Comparison of ENCODE assay signal across 37 mouse cellular contexts in the genomic region with DNA sequence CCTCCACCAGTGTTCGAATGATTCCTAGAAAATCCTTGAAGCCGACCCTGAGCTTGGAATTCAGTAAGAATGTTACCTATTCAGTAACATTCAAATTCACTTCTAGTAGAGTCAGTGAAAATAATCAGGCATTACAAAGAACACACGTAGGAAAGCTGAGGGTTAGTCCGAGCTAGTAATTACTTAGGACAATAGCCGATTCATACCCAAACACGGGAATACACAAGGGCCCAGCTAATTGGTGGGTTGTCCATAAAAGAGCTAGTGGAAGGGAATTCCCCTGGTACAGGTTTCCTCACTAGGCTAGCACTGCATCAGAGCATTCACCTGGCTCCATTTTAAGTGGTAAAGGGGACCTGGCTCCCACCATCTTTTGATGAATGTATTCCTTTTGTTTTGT. TPM values are rescaled to one million over a fixed set of nuclear protein-coding genes. Genes with fewer than 3 reads are reported as not detected.
"Had no signal": no experiment of that assay in that cellular context is flagged by ENCODE, and none has a peak within 500 bp of the region (broad histone marks: within the 10 kb centered on the region; RNA-seq: fewer than 3 reads in every experiment).

No protein-coding gene starts in this region.

- DNase-seq: cerebellum, adult 9-11 months; cerebellum, postnatal 10 days; cerebellum, postnatal 14 days; cerebellum, postnatal 25 days; cerebellum, postnatal 36 days; embryo, embryonic 11 days; forebrain, postnatal 0 days; gastrocnemius, adult 2 months; gastrocnemius, postnatal 10 days; gastrocnemius, postnatal 14 days; gastrocnemius, postnatal 25 days; gastrocnemius, postnatal 36 days; heart, adult 11 months; heart, adult 18-20 months; heart, adult 2 months had no signal

- ATAC-seq: forebrain, embryonic 13.5 days; forebrain, embryonic 14.5 days; forebrain, embryonic 15.5 days; forebrain, embryonic 16.5 days; forebrain, postnatal 0 days had no signal

- H3K27me3 ChIP-seq: embryonic facial prominence, embryonic 12.5 days; embryonic facial prominence, embryonic 13.5 days; embryonic facial prominence, embryonic 15.5 days; forebrain, embryonic 12.5 days; forebrain, embryonic 13.5 days; forebrain, embryonic 15.5 days had no signal

- H3K4me3 ChIP-seq: embryonic facial prominence, embryonic 10.5 days; embryonic facial prominence, embryonic 12.5 days; embryonic facial prominence, embryonic 13.5 days; embryonic facial prominence, embryonic 15.5 days; erythroblast, embryonic 14.5 days; forebrain, embryonic 10.5 days; forebrain, embryonic 12.5 days; forebrain, embryonic 13.5 days; forebrain, embryonic 15.5 days; gastrocnemius, adult 2 months; heart, adult 2 months had no signal

- H3K9me3 ChIP-seq: embryonic facial prominence, embryonic 10.5 days; embryonic facial prominence, embryonic 12.5 days; embryonic facial prominence, embryonic 13.5 days; embryonic facial prominence, embryonic 15.5 days; forebrain, embryonic 12.5 days; forebrain, embryonic 13.5 days; forebrain, embryonic 15.5 days had no signal

- H3K27ac ChIP-seq: embryonic facial prominence, embryonic 10.5 days; embryonic facial prominence, embryonic 12.5 days; embryonic facial prominence, embryonic 13.5 days; embryonic facial prominence, embryonic 15.5 days; forebrain, embryonic 10.5 days; forebrain, embryonic 12.5 days; forebrain, embryonic 13.5 days; forebrain, embryonic 15.5 days; gastrocnemius, adult 2 months; heart, adult 2 months had no signal

- H3K4me1 ChIP-seq: embryonic facial prominence, embryonic 10.5 days; embryonic facial prominence, embryonic 12.5 days; forebrain, embryonic 10.5 days; forebrain, embryonic 13.5 days had no signal

- H3K9ac ChIP-seq: embryonic facial prominence, embryonic 12.5 days; embryonic facial prominence, embryonic 13.5 days; embryonic facial prominence, embryonic 15.5 days; forebrain, embryonic 12.5 days; forebrain, embryonic 13.5 days; forebrain, embryonic 15.5 days; forebrain, postnatal 0 days had no signal

- H3K4me2 ChIP-seq: embryonic facial prominence, embryonic 12.5 days; embryonic facial prominence, embryonic 13.5 days; embryonic facial prominence, embryonic 15.5 days; forebrain, embryonic 12.5 days; forebrain, embryonic 13.5 days; forebrain, embryonic 15.5 days had no signal

- H3K36me3 ChIP-seq: embryonic facial prominence, embryonic 10.5 days; embryonic facial prominence, embryonic 12.5 days; embryonic facial prominence, embryonic 13.5 days; embryonic facial prominence, embryonic 15.5 days; forebrain, embryonic 10.5 days; forebrain, embryonic 12.5 days; forebrain, embryonic 15.5 days had no signal

RNA-seq across cellular contexts. Expression of gene Trim75, which starts 35.5 kb away (rescaled TPM):
- total RNA-seq: common myeloid progenitor, adult 5-6 weeks; forebrain, postnatal 0 days; gastrocnemius, adult 18-20 months; gastrocnemius, adult 2 months; gastrocnemius, adult 8-10 months; gastrocnemius, postnatal 10 days; gastrocnemius, postnatal 14 days; gastrocnemius, postnatal 25 days; gastrocnemius, postnatal 36 days; gastrocnemius, postnatal 4 days; granulocyte monocyte progenitor cell, adult 5-6 weeks; heart, adult 18-20 months; heart, adult 2 months; heart, adult 8-10 months had no signal
- polyA plus RNA-seq: cortical plate, adult 2 months; embryonic facial prominence, embryonic 10.5 days; embryonic facial prominence, embryonic 11.5 days; embryonic facial prominence, embryonic 12.5 days; embryonic facial prominence, embryonic 13.5 days; embryonic facial prominence, embryonic 14.5 days; erythroblast, embryonic 14.5 days; forebrain, embryonic 10.5 days; forebrain, embryonic 12.5 days; forebrain, embryonic 15.5 days; frontal cortex, adult 2 months; gonadal fat pad, adult 2 months; heart, adult 2 months had no signal
